Mouse (Mus musculus): ENCODE measurements around the gene Wasf2.

DNA sequence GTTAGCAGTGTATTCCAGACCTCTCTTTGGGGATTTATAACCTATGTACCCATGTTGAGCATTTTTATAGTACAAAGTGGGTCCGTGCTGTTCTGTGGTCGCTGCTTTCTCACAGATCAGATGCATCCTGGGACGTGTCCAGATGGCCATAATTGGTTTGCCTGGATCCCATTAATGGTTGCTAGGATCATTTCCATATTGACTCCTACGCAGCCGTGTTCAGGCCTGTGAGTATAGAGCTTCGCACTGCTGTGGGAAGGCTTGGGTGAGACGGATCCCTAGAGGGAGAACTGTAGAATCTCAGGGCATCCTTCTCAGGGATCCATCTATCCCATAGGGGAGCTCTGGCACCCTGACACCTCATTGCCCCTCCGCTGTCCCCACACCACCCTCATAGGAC lies 99.3 kb downstream of the Wasf2 start:
- TF ChIP-seq USF1 (IDR thresholded peaks at IDR 0.05; ENCODE audit: low read depth) (no peak), POLR2A (IDR thresholded peaks at IDR 0.05; ENCODE audit: insufficient read length, low read depth) (no peak), TCF12 (IDR thresholded peaks at IDR 0.05; ENCODE audit: insufficient read depth, poor library complexity, severe bottlenecking) (no peak), SRF (IDR thresholded peaks at IDR 0.05; ENCODE audit: control insufficient read depth, insufficient read length, low read depth) (no peak), POLR2AphosphoS2 (IDR thresholded peaks at IDR 0.05; ENCODE audit: insufficient read length, low read depth) (no peak), MYOD1 (IDR thresholded peaks at IDR 0.05; ENCODE audit: control insufficient read depth in 1 of 3, insufficient read length in 2 of 3, low read depth in 2 of 3) (no peak), E2F4 (IDR thresholded peaks at IDR 0.05; ENCODE audit: insufficient read depth) (no peak), MAX (IDR thresholded peaks at IDR 0.05; ENCODE audit: low read depth) (no peak), MYOG (IDR thresholded peaks at IDR 0.05; ENCODE audit: control insufficient read depth in 1 of 3, insufficient read depth in 1 of 3, insufficient read length in 2 of 3, low read depth in 2 of 3) (no peak), TCF3 (IDR thresholded peaks at IDR 0.05; ENCODE audit: insufficient read length, low read depth) (no peak), CEBPB (IDR thresholded peaks at IDR 0.05; ENCODE audit: insufficient read depth, poor library complexity, severe bottlenecking) (no peak)

Measured in myocyte (in vitro differentiated cells).